Mouse (Mus musculus) kidney, postnatal 10 days (tissue): ENCODE results near the gene Lyrm4.

Source experiments
- DNase-seq: peaks from one replicate; pipeline ENCODE4 v3.0.0; 2021; ENCODE audit warnings: mixed read lengths

Gene Lyrm4

DNA sequence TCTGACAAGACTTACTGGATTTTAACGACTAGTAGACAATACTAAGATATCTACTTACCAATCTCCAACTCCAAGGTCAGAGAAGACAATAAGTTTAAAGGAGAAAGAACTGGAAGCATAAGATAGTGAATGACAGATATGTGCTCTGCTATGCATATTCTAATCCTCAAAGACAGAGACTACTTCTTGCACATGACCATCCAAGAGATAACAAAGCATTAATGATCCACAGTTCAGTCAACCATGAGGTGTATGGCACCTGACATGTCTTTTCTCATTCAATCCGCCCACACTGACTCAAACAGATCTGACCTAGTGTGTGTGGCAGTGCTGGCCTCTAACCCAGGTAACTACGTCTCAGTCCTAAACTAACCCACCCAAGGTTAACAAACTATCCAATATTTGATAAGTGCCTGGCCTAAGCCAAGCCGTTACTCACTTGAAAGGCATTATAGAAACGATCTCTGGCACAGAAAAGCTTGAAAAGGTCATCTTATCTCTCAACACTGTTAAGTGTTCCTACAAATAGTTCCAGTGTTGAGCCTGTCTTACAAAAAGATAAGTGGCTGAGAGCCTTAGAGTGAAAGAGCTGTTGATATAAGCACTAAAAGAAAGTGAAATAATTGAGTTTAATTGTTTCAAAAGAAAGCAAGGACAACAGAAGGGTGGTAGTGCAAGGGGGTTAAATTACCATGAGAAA is 20.5 kb downstream of the Lyrm4 start:
- no peak for DNase-seq

DNA sequence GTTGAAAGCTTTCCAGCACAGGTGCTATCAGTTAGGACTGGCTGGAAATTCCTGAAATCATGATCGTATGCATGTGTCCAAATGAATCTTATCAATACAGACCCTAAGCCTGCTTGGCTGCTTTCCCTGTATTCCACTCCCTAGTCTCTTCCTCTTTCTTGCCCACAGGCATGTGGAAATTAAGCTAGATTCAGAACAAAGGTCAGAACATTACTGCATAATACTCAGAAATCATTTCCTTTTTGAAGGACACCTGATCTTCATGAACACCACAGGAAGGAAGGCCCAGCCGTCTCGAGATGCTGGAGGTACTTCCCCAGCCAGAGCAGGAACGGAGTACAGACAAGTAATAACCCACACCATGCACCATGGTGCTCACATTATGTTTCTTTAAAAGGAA is 29.2 kb downstream of the Lyrm4 start:
- no peak for DNase-seq

DNA sequence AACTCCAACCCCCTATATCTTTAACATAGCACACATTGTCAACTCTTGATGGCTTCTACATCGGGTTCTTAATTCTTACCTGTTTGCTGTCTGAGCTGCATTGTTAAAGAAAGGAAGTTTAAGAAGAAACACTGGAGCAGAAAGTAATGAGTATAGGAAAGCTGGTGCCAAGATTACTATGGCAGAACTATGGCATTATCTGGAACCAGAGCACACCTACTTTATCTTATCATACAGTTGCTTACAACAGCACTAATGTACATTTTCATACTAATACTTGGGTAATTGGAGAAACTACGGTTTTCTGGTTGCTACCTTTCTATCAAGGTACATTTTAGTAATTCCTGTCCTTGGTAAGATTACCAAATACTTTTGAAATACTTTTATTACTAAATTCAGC is 29.9 kb downstream of the Lyrm4 start:
- DNase-seq = no peak

DNA sequence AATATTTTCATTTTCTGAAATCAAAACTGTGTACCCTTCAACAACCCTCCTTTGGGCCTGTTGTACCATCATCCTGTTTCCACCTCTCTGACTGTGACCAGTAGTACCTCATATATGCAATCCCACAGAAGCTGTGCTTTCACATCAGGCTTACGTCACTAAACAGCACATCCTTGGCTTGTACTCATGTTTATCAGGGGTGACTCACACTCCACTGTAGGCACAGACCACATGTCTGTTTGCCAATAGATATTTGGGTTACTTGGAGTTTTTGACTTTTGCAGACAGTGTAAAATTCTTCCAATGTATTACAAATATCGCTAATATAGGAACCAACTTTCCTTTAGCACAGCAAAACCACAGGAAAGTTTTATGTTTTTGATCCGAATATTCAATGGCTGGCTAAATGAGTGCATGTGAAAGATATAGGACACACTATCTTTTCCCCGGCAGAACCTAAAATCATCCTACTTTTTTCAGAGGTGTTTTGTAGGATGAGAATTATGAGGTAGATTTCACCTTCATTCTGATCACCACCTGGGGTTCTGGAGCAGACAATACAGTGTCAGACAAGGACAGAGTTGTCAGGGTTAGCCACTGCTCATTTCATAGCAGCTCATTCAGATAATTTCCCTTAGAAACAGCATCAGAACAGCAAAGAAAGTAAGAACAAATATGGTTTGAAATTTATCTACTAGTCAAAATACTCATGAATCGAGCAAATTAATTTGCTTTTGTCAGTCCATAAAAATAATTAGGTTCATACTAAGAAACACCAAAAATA is 30.5 kb downstream of the Lyrm4 start:
- DNase-seq = no peak

DNA sequence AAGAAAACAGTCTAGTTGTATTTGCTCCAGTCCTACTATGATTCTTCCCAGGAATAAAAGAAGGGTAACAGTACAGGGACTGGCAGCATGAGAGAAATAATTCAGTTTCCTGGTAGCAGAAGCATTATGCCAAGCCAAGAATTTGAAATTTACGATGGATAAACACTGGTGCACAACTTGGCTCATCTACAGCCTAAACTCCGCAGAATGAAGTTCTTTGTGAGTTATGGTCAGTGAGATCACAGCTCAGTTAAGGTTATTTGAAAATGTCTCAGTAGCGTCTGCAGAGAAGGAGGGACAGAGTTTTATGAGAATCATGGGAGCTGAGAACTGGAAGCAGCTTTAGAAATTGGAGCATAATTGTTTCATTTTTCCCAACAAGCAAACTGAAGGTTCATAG is 31.4 kb downstream of the Lyrm4 start:
- no peak for DNase-seq

DNA sequence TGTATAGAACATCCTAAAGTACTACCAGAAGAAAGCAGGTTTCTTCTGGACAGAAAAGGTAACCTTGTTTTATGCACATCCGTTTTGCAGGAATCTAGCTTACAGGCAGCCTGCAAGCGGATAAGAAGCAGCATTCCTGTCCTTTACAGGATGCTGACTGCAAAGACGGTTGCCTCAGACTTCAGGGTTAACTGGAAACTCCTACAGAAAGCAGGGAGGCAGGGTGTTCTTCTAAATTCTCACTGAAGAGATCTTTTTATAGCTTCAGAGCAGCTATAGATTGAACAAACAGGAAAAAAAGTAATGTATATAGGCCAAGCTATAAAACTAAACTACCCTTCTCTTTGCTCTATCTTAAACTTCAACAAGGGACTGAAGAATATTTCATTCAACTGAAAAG is 32.6 kb downstream of the Lyrm4 start:
- DNase-seq = no peak

DNA sequence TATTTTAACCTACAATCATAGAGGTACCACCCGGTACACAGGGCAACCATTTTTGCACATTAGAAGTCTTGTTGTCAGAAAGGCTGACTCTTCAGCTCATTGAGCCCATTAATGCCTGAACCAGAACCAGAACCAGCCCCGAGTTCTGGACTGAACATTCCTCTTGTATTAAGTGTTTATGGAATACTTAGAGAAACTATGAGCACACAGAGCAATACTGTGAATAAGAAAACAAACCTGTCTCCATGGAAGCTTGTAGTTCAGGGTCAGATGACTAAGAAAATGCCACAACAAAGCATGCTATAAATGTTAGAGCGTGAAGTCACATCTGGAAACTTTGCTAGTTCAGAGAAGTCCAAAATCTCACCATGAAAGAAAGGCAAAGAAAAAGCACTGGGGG is 35.7 kb downstream of the Lyrm4 start:
- DNase-seq = no peak

DNA sequence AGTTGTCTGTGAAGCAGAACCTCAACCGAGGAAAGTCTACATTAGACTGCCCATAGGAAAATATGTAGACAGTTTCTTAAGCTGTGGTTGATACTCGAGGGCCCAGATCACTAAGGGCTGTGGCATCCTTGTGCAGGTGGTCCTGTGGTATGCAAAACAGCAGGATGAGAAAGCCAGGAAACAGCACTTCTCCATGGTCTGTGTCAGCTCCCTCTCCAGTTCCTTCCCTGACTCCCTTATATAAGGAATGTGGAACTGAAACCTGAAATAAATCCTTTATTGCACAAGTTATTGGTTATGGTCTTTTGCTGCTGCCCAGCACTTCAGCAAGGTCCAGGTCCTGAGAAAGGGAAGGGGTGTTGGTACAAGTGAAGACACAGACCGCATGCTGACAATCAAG is 42.8 kb downstream of the Lyrm4 start:
- DNase-seq = no peak

DNA sequence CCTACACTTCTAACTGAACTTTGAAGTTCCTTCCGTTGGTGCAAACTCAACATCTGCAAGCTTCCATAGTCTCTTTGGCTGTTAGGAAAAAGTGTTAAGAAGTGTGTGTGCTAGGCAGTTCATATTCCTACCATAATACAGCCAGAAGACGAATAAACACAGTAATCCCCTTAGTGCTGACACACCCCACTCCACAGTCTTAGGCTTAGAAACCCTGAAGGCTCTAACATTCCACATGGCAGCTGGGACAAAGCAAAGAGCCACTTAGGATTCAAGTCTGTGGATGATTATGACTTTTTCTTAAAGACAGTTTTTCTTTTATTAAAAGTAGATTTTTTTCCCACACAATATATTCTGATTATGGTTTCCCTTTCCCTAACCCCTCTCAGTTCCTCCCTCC is 50.6 kb downstream of the Lyrm4 start:
- no peak for DNase-seq

DNA sequence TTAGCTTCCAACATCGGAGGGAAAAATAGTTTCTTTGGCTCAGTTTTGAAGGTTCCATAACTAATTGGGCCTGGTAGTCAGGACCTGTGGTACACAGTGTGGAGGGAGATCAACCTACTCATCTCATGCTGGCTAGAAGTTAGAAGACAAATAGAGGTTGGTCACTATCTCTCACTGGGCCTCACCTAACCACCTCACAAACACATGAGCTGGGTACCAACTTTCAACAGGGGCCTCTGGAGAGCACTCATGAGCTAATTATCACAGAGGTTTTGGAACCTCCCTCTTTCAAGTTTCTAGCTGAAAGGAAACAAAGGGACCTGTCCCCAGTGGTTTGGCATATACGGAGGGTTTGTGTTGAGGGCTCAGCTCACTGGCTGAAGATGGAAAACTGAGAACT is 59.8 kb downstream of the Lyrm4 start:
- no peak for DNase-seq

DNA sequence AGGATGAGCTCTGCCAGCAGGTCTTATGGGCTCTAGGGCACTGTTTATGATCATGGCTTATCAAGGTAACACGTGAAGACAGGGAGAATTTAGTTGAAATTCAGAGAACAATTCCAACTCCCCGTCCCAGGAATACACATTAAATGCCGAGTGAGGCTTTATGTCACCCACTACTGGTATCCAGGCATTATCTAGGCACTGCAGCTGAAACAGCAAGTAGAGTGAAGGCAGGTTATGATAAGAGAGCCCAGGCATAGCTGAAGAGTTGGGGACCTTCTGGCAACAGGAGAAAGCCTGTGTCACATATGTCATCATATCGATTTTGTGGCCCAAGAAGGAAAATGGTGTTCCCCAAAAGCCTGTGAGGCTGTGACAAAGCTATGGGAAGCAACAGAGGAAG is 60.4 kb downstream of the Lyrm4 start:
- DNase-seq = no peak

DNA sequence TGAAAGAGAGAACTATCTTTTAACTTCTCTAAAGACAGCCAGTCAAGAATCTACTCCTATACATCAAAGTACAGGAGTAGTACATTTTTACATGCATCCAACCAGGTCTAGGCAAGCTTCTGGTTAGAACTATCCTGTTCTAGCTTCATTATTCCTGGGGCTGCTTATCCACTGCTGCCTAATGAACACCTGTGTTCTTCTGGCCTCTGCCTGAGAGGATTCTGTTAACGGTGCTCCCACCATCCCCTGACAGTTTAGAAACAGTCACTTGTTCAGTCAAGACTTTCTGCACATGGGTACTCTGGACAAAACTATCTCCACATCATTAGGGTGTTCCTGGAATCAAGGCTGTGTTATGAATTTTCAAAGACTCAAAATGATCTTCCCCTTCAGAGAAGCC is 60.8 kb downstream of the Lyrm4 start:
- DNase-seq = no peak

DNA sequence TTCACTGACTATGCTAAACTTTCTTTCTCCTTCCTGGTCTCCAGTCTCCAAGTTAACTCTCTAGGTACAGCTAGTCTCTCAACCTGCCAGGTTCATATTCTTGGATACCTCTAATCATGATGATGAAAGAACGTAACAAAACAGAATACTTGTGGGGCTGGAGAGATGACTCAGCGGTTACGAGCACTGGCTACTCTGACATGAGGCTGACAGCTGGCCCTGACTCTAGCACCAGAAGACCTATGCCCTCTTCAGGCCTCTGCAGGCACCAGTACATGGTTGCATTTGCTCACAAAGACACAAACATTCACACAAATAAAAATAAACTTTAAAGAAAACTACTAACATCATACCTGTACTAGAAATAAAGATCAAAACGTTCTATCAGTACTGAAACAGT is 81.8 kb downstream of the Lyrm4 start:
- DNase-seq = no peak

DNA sequence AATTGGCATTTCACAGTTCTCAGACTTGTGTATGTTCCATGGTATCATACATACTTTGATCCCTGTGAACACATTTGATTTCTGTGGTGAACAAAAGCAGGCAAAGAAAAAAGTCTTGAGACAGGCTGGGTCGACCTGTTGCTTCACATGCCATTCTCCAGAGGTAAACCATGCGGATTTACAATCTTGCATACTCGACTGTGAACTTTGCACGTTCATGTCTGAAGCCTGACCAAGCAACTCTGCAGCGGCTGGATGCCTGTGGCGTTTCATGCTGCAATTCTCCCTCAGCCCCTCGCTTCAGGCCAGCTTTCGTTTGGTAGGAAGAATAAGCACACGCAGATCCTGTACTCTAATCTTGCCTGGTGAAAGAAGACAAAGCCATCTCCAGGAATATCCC is 85.4 kb downstream of the Lyrm4 start:
- DNase-seq = peak; percentile 14

DNA sequence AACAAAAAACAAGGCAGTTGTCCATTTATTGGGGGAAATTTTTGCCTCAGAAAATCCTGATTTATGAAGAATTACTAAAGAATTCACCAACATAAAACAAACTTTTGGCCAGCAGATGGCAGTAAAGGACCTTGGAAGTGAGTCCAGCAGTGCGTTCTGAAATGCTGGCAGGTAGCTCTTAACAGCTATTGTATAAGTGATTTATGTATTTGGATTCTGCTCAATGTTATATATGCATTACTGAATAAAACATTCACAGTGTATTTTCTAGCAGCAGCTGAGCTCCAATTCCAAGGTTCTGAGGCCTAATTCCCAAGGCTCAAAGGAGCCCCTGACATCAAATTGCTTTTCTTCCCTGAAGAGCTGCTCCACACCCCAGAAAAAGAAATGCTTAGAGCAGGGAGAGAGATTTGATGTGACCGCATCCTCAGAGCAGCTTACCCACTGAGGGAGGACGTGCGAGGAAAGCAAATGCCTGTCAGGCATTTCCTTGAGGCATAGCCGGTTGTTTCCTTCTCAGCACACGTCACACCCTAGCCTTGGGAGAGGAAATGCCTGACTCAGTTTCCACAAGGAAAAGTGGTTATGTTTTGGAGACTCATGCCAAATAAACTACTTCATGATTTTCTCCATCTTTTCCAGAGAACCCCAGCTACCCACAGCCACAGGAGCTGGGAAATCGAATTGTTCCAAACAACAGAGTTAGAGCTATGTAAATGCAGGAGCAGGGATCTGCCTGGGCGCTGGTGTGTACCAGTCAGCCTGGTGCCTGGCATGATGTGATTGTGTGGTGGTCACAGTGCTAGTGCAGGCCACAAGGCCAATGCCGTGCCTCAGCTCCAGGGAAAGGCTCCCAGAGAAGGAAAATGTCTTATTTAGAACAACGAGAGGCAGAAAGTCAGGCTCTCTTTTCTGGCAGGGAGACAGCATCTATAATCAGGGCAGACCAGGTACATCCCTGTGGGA is 97.7 kb downstream of the Lyrm4 start:
- DNase-seq = peak; percentile 85

DNA sequence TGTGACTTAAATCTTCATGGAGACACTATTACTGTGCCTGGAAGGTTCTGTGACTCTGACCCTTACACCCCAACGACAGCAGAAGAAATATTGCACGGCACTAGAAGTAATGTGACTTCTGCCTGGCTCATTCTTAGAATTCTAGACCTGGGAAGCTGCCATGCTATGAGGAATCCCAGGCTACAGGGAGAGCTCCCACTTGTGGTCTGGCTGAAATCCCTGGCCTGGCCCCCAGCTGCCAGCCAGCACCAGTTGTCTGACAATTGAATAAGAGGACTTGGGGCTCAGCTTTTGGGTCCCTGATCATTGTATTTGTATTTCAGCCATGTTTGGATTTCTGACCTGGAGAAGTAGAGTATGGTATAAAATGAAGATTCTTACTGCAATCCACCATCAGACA is 99.3 kb downstream of the Lyrm4 start:
- no peak for DNase-seq

DNA sequence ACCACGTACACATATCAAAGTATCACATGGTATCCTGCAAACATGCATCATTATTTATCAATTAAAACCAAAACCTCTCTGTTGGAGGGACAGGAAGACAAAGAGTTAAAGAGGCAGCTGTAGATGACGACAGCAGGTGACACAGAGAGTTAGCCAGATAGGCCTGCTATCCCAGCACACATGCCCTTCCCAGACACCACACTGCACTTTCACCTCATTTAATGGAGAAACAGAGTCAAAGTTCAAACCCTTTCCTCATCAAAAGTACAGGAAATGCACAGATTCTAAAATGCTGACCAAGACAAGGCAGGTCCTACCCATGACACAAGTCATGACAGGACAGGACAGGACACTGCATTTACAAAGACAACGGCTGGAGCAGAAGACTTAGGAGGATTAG is 101.7 kb downstream of the Lyrm4 start:
- no peak for DNase-seq

DNA sequence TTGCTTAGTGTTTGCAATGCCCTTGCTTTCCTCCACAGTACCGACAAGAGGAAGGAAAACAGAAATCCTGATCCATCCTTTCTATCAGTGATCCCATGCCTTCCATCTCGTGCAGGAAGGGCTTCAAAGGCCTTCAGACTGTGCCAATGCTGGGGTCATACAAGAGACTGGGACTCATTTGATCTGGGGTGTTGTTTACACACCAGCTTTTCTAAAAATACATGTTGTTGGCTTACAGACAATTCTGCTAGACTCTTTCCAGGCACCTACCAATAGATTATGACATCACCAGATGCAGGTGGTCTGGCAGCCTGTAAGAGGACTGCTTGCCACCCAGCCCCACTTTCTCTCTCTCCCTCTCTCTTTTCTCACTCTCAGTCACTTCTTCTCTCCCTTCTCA is 107.3 kb downstream of the Lyrm4 start:
- DNase-seq = no peak

DNA sequence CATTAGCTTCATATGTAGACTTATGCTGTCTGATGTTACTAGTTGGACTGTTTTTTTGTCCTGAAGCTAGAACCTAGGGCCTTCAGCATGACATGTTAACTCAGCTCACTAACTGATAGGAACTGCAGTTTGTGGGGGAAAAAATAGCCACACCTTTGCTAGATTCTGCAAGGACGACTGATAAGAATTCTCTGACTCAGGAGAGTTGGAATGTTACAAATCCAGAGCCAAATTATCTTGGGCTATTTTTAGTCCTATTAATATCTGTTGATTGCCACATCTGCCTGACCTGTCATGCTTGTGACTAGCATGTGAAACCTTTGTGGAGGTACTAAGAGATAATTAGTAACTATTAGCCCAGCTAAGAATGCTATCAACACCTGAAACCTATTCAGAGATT is 116.5 kb downstream of the Lyrm4 start:
- DNase-seq = no peak

DNA sequence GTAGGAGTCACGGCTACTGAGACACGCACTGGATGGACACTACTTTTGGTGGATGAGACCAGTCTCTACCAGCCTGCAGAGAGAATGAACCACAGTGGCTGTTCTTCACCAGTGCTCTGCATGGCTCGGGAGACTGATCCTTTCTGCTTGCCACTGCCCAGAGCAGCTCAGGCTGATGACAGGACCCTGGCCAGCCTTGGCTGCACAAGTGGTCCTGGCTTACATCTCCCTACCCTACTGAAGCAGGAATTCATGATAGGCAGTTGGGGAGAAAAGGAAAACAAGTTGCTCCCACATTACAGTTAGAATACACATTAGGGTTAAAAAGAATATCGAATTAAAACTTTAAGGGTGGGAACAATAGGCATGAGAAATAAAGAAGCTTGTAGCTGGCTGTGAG is 119.7 kb downstream of the Lyrm4 start:
- DNase-seq = no peak

DNA sequence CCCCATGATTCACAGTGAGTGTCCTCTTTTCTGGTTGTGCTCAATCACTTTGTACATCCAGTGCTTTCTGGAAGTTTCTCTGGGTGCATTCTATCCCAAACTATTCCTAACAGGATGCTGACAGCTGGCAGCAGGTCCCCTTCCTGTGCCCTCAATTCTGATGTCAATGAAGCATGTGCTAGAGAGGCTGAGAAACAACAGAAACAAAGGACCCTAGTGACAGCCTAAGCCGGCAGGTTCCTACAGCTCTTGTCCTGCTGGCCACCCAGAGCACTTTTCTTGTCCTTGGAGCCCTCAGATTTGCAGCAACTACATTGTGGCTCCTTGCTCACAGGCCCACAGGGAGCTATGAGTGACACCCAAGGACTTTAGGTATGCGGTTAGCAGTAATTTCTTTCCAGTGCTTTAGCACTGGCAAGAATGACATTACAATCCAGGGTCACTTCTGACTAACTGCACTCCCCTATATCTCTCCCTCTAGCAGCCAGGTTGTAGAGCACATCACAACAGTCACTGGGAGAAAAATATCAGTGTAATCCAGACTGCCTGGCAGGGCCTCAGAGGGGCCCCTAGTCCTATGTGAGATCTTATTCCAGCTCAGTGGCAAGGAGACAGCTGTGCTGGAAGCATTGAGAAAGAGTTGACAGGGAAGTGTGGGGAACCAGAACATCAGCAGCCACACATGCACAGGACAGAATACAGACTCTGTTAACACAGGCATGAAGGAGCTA is 121.5 kb downstream of the Lyrm4 start:
- DNase-seq = no peak

DNA sequence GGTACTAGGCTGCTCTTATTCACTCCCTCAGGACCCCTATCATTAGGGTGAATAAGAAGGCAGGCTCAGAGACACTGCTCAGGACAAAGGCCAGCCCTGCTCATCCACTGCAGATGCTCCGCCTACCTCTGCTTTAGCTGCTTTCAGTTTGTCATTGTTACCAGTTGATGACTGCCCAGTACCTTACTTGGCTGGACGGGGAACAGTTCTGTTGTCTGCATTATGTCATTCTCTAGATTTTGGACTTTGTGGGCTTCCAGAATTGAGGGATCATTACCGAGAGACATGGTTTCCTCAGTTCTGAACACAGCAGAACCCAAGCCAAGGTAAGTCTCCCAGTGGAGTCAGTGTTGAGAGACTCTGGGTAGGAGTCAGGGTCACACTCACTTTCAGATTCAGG is 122.1 kb downstream of the Lyrm4 start:
- DNase-seq = no peak

DNA sequence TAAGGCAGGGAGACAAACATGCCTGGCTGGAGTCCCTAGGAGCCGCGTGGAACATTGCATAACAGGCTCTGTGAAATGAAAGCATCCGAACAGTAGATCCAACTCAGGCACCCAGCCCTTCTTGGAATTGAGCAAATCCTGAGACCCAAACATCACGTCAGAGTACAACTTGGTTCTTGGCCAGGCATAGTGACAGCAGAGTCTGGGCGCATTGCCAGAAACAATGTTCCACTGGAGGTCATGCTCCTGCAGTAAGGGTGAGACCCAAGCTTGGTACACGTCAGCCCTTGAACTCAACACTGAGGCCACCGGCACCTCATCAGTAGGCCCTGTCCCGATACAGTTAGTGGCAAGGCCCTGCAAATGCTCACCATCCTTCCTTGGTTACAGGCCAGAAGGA is 123.3 kb downstream of the Lyrm4 start:
- peak; percentile 67 for DNase-seq
